Mouse (Mus musculus): ENCODE measurements around the gene Ranbp1.

- TF ChIP-seq TAL1 (IDR thresholded peaks at IDR 0.05; ENCODE audit: low read length) = no peak
- no peak for TF ChIP-seq GATA1 (IDR thresholded peaks at IDR 0.05; ENCODE audit: low read length)
Measured at GRCm38 (mm10) chr16:18222188-18222587, 26.3 kb downstream of the Ranbp1 start.
